Mouse (Mus musculus): Measurements from ENCODE around the gene Sfxn4. TPM values are rescaled to one million over a fixed set of nuclear protein-coding genes. Genes with fewer than 3 reads are reported as not detected.

Sfxn4 gene
- polyA plus RNA-seq, 1 experiment from 2014 or later: 1.6 TPM

DNA sequence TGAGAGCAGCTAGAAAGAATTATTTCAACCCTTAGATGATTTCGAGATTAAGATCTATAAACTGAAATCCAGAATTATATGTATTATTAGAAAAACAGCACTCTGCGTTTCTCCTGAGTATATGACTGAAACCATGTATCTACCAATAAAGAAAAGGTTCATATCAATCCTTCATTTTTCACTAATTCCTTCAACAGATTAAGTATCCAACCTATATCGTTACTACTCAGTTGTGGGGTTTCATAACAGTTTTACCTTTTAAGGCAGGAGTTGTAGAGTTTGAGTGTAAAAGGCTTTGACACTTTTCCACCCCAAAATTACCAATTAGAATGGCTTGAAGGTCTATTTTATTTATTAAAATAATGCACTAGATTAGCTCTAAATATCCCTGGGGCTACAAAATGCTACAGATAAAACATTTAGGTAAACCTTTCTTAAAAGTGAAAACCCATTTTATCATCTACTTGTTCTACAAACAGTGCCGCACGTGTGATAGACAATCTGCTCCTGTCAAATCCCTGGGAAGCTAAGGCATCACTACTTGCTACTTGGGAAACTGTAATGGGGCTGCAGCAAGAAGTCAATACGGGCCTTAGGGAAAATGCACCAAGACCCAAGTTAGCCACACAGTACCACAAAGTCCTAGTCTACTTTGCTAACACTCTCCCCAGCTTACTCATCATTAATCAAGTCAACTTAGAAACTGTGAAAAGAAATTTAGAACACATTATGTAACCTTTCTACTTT is 72.9 kb downstream of the Sfxn4 start:
- 25% methylated on average over 6 of the region's 6 CpGs for WGBS
- peak overlapping the region; percentile 28; the same call in 1 of the 2 replicates for H3K9ac ChIP-seq (ENCODE audit: low read depth, low read length)

DNA sequence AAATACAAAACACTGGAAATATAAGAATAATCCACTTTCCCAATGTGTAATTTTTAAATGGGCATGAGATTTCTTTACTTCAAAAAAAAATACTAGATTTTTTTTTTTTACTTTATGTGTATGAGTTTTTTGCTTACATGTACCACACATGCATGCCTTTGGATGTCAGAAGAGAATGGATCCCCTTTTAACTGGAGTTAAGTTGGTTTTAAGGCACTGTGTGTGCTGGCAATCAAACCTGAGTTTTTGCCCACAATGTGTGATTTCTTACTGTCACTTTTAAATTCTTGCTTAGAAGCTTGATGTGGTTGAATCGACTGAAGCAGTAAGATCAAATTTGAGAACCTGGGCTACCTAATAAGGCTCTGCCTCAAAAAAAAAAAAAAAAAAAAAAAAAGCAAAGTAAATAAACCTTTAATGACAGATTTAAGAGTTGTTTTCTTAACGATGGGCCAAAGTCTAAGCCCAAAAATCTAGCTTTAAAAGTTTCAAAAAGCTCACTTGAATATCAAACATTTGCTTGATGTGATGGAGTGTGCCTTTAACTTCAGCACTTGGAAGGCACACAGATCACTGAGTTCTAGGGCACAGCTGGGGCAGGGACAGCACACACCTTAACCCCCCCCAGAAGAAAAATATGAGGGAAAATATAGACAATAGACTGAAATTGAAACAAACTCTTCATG is 73.7 kb downstream of the Sfxn4 start:
- Histone ChIP-seq H3K27ac (ENCODE audit: low read depth, low read length) (no peak overlapping the region), H3K36me3 (ENCODE audit: control insufficient read depth, insufficient read depth) (no peaks in the 10 kb centered on the region), H3K4me1 (replicated peaks; ENCODE audit: control insufficient read depth, insufficient read depth, low read length) (0 out of 2 replicates have a peak, but pooled peaks cover 3% of the 10 kb centered on the region), H3K9me3 (ENCODE audit: control insufficient read depth) (no peaks in the 10 kb centered on the region), H3K9ac (ENCODE audit: low read depth, low read length) (no peak overlapping the region), H3K4me3 (ENCODE audit: low read depth, low read length) (no peak overlapping the region), H3K27me3 (replicated peaks; ENCODE audit: control insufficient read depth, insufficient read depth, low read length) (no peaks in the 10 kb centered on the region), H3K4me2 (replicated peaks; ENCODE audit: low read depth) (peak overlapping the region; percentile 71; the same call in 1 of the 2 replicates)
- no peak for ATAC-seq
- 18% methylated on average over 2 of the region's 2 CpGs for WGBS
- no peak for TF ChIP-seq CTCF (IDR thresholded peaks at IDR 0.05; ENCODE audit: low read depth)

More for the DNA sequence above, 72.9 kb downstream of the Sfxn4 start:
- Histone ChIP-seq H3K4me1 (replicated peaks; ENCODE audit: control insufficient read depth, insufficient read depth, low read length) (0 out of 2 replicates have a peak, but pooled peaks cover 3% of the 10 kb centered on the region), H3K27ac (ENCODE audit: low read depth, low read length) (no peak overlapping the region), H3K4me2 (replicated peaks; ENCODE audit: low read depth) (peak overlapping the region; percentile 71), H3K27me3 (replicated peaks; ENCODE audit: control insufficient read depth, insufficient read depth, low read length) (no peaks in the 10 kb centered on the region), H3K4me3 (ENCODE audit: low read depth, low read length) (peak overlapping the region; percentile 78), H3K36me3 (ENCODE audit: control insufficient read depth, insufficient read depth) (no peaks in the 10 kb centered on the region), H3K9me3 (ENCODE audit: control insufficient read depth) (no peaks in the 10 kb centered on the region)
- TF ChIP-seq CTCF (IDR thresholded peaks at IDR 0.05; ENCODE audit: low read depth): no peak
- no peak for ATAC-seq

Other genes with a start within 250 kb of the Sfxn4 start
- 0.60 and 0.67 TPM in 2 replicates for gene Nanos1, start 105.5 kb downstream of the Sfxn4 start, polyA plus RNA-seq (2015; fragmentation: Nextera tagmentation; extraction: Ambion mirVana)
- 57.2 and 64.2 TPM in 2 replicates for gene Eif3a, start 70.8 kb downstream of the Sfxn4 start, polyA plus RNA-seq (2015; fragmentation: Nextera tagmentation; extraction: Ambion mirVana)
- 26.0 and 29.2 TPM in 2 replicates for gene Fam45a, start 49.9 kb downstream of the Sfxn4 start, polyA plus RNA-seq (2015; fragmentation: Nextera tagmentation; extraction: Ambion mirVana)
- 113 and 119 TPM in 2 replicates for gene Prdx3, start 13.1 kb upstream of the Sfxn4 start, polyA plus RNA-seq (2015; fragmentation: Nextera tagmentation; extraction: Ambion mirVana)
- 1.1 and 1.2 TPM in 2 replicates for gene Grk5, start 28.3 kb upstream of the Sfxn4 start, polyA plus RNA-seq (2015; fragmentation: Nextera tagmentation; extraction: Ambion mirVana)